Mouse (Mus musculus) hindbrain, postnatal 0 days (tissue): ENCODE data around the gene Pappa2. TPM values are rescaled to one million over a fixed set of nuclear protein-coding genes. Genes with fewer than 3 reads are reported as not detected.

Experiments used
- ATAC-seq: fragments of 200-750 bp; cut with Nextera tagmentation; 2 replicates; pipeline ENCODE4 v1.8.0; 2017; ENCODE audit warnings: mild to moderate bottlenecking, moderate TSS enrichment, moderate library complexity
- DNase-seq: peaks from one replicate; pipeline ENCODE4 v3.0.0-alpha.2; 2015; ENCODE audit warnings: low spot score
- H3K27ac ChIP-seq: fragments of 300-500 bp; sonication (generic); 2 replicates; pipeline ENCODE4 v1.5.1; 2014; ENCODE audit warnings: mild to moderate bottlenecking
- H3K27me3 ChIP-seq: fragments of 300-500 bp; sonication (generic); 2 replicates; pipeline ENCODE4 v1.6.1; 2014; ENCODE audit warnings: low read length, mixed read lengths; ENCODE audit not compliant: insufficient read depth
- H3K36me3 ChIP-seq: fragments of 300-500 bp; sonication (generic); 2 replicates; pipeline ENCODE4 v1.6.1; 2014; ENCODE audit warnings: low read length, mixed read lengths; ENCODE audit not compliant: insufficient read depth
- H3K4me1 ChIP-seq: fragments of 300-500 bp; sonication (generic); 2 replicates; pipeline ENCODE4 v1.6.1; 2014; ENCODE audit warnings: antibody characterized with exemption, low read length, mixed read lengths; ENCODE audit not compliant: insufficient read depth
- H3K4me2 ChIP-seq: fragments of 300-500 bp; sonication (generic); 2 replicates; pipeline ENCODE4 v1.6.1; 2014; ENCODE audit warnings: low read depth, mild to moderate bottlenecking, low read length, moderate library complexity, mixed read lengths
- H3K4me3 ChIP-seq: fragments of 300-500 bp; sonication (generic); 2 replicates; pipeline ENCODE4 v1.5.1; 2014; ENCODE audit warnings: low read length
- H3K9ac ChIP-seq: fragments of 300-500 bp; sonication (generic); replicated peaks from 2 replicates; pipeline ENCODE4 v1.6.1; 2014; ENCODE audit warnings: mild to moderate bottlenecking, low read length, moderate library complexity, mixed read lengths
- H3K9me3 ChIP-seq: fragments of 300-500 bp; sonication (generic); 2 replicates; pipeline ENCODE4 v1.6.1; 2016; ENCODE audit warnings: low read length, mixed read lengths
- CTCF ChIP-seq: IDR thresholded peaks from 2 replicates; pipeline ENCODE4 v1.5.1; 2016; ENCODE audit warnings: antibody characterized with exemption, control low read depth, low read depth
- WGBS: fragments of 180-500 bp; shearing (Covaris S2); extraction: QIAGEN DNeasy Blood & Tissue Kit; methylation state at CpG from one replicate; pipeline ENCODE4 v1.1.7; 2014; 5-methylcytosine and 5-hydroxymethylcytosine counted together
- polyA plus RNA-seq: library from polyadenylated mRNA; unstranded; fragments of >200 nt; fragmentation: Nextera tagmentation; extraction: Ambion mirVana; gene quantifications from 2 replicates; pipeline ENCODE4 v1.2.1, GENCODE M21; 2015
- total RNA-seq: library from RNA; depleted of rRNA; stranded (reverse); fragments of >200 nt; gene quantifications from 2 replicates; pipeline ENCODE4 v1.2.3, GENCODE M21; 2014

Gene Pappa2
- total and polyA plus RNA-seq, 2 experiments from 2014 or later, result 0.54 to 4.6 TPM

GRCm38 (mm10) chr1:158915592-158915991 is 64.7 kb downstream of the Pappa2 start:
- H3K9ac ChIP-seq, result no peak overlapping the region
- no peaks in the 10 kb centered on the region for H3K9me3 ChIP-seq
- H3K27ac ChIP-seq, result no peak overlapping the region
- H3K4me1 ChIP-seq, result no peaks in the 10 kb centered on the region
- no peak overlapping the region for H3K4me2 ChIP-seq
- H3K27me3 ChIP-seq, result no peaks in the 10 kb centered on the region
- DNase-seq (no peak), ATAC-seq (no peak)
- H3K4me3 ChIP-seq, result no peak overlapping the region
- no peak for TF ChIP-seq CTCF
- 87% methylated on average over 5 of the region's 5 CpGs for WGBS
- H3K36me3 ChIP-seq, result no peaks in the 10 kb centered on the region

DNA sequence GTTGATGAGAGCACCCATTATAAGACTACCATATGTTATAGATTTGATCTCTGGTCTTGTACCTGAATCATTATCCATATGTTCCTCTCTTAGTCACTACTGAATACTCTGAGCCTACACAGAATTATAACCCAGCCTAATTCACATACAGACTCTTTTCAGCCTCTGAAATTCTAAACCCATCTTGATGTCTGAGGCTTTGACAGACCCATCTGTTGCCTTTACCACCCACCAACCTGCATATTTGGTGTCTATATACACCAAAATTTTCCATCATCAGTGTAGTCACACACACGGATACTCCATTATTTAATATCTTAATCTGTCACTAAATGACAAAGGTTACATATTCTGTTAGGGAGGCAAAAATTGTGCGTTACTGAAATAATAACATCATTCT is 69.6 kb downstream of the Pappa2 start:
- Histone ChIP-seq H3K4me1 (no peaks in the 10 kb centered on the region), H3K4me3 (no peak overlapping the region), H3K9ac (no peak overlapping the region), H3K9me3 (no peaks in the 10 kb centered on the region), H3K27ac (no peak overlapping the region), H3K27me3 (no peaks in the 10 kb centered on the region), H3K4me2 (no peak overlapping the region), H3K36me3 (no peaks in the 10 kb centered on the region)
- TF ChIP-seq CTCF, result no peak
- DNase-seq (no peak), ATAC-seq (no peak)
- 84% methylated on average over 2 of the region's 2 CpGs for WGBS

- Histone ChIP-seq H3K9me3 (no peaks in the 10 kb centered on the region), H3K4me2 (no peak overlapping the region), H3K9ac (no peak overlapping the region), H3K27ac (no peak overlapping the region), H3K27me3 (no peaks in the 10 kb centered on the region), H3K4me3 (no peak overlapping the region), H3K36me3 (no peaks in the 10 kb centered on the region), H3K4me1 (no peaks in the 10 kb centered on the region)
- no peak for DNase-seq
- TF ChIP-seq CTCF, result no peak
- no peak for ATAC-seq
These were observed 83.0 kb downstream of the Pappa2 start for GRCm38 (mm10) chr1:158897339-158897738.

DNA sequence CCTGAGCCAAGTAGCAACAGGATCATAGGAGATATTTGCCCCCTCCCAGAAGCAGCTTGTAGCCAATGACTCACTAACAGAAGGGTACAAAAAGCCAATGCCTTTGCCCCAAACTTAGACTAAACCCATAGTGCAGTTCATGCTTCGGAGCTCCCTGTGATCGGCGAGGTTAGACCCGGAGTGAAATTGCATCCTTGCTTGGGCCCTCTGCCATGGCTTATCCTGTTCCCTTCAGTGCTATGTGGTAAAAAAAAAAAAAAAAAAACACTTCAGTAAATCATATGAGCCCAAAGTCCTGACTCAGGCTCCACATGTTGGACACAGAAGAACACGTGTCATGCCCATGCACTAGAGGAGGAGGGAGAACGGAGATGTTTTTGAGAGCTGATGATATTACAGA is 85.8 kb downstream of the Pappa2 start:
- H3K27ac ChIP-seq, result no peak overlapping the region
- no peak for ATAC-seq
- H3K36me3 ChIP-seq, result no peaks in the 10 kb centered on the region
- no peak overlapping the region for H3K4me2 ChIP-seq
- no peak overlapping the region for H3K9ac ChIP-seq
- no peak for DNase-seq
- H3K4me3 ChIP-seq, result no peak overlapping the region
- H3K27me3 ChIP-seq, result no peaks in the 10 kb centered on the region
- H3K4me1 ChIP-seq, result no peaks in the 10 kb centered on the region
- no peaks in the 10 kb centered on the region for H3K9me3 ChIP-seq
- no peak for TF ChIP-seq CTCF
- 92% methylated on average over 6 of the region's 6 CpGs for WGBS

GRCm38 (mm10) chr1:158875487-158875886 is 104.8 kb downstream of the Pappa2 start:
- ATAC-seq (no peak), DNase-seq (no peak)
- no peak for TF ChIP-seq CTCF
- Histone ChIP-seq H3K27ac (no peak overlapping the region), H3K4me1 (no peaks in the 10 kb centered on the region), H3K9me3 (no peaks in the 10 kb centered on the region), H3K27me3 (no peaks in the 10 kb centered on the region), H3K36me3 (no peaks in the 10 kb centered on the region), H3K4me2 (no peak overlapping the region), H3K4me3 (no peak overlapping the region), H3K9ac (no peak overlapping the region)
- WGBS, result 84% methylated on average over 3 of the region's 3 CpGs

DNA sequence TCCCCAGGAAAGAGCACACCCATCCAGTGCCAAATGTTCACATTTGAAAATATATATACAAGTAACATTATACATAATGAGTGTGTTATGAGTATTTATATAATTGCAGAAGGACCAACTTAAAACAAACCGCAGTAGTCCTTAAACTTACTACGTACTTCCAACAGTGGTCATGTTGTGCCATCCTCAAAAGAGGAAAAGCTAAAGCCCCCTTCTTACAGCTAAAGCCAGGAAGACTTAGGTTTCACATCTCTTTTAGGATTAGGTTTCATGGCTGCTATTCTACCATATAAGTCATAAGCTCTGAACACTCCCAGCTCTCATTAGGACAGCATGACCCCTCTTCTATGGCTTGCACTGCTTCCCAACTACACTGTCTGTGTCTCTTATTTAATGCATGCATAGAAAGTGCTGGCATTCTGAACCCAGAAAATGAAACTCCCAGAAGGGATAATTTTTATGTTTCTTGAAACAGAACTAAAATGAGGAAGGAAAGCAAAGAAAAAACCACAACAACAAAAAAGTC is 105.7 kb downstream of the Pappa2 start:
- no peak for TF ChIP-seq CTCF
- Histone ChIP-seq H3K9ac (no peak overlapping the region), H3K27me3 (no peaks in the 10 kb centered on the region), H3K27ac (no peak overlapping the region), H3K4me2 (no peak overlapping the region), H3K4me1 (no peaks in the 10 kb centered on the region), H3K36me3 (no peaks in the 10 kb centered on the region), H3K4me3 (no peak overlapping the region), H3K9me3 (no peaks in the 10 kb centered on the region)
- ATAC-seq (no peak), DNase-seq (no peak)
- WGBS, result 97% methylated on average over 2 of the region's 2 CpGs

- Histone ChIP-seq H3K9ac (no peak overlapping the region), H3K4me2 (no peak overlapping the region), H3K9me3 (no peaks in the 10 kb centered on the region), H3K4me1 (no peaks in the 10 kb centered on the region), H3K36me3 (no peaks in the 10 kb centered on the region), H3K4me3 (no peak overlapping the region), H3K27ac (no peak overlapping the region), H3K27me3 (no peaks in the 10 kb centered on the region)
- DNase-seq, result no peak
- ATAC-seq, result no peak
- TF ChIP-seq CTCF, result no peak
- WGBS, result 62% methylated on average over 1 of the region's 1 CpGs
These were observed 106.7 kb downstream of the Pappa2 start for GRCm38 (mm10) chr1:158873631-158874030.
